Mouse (Mus musculus): ENCODE measurements at regions not wholly inside any gene's neighbourhood (a gene's known extent, or its start where the extent isn't known, plus 50 kb on each side); places are given as distances from the start of the nearest gene placed in this dataset.
A peak's percentile ranks its signal among the peaks of the same experiment; 100 is the strongest.

DNA sequence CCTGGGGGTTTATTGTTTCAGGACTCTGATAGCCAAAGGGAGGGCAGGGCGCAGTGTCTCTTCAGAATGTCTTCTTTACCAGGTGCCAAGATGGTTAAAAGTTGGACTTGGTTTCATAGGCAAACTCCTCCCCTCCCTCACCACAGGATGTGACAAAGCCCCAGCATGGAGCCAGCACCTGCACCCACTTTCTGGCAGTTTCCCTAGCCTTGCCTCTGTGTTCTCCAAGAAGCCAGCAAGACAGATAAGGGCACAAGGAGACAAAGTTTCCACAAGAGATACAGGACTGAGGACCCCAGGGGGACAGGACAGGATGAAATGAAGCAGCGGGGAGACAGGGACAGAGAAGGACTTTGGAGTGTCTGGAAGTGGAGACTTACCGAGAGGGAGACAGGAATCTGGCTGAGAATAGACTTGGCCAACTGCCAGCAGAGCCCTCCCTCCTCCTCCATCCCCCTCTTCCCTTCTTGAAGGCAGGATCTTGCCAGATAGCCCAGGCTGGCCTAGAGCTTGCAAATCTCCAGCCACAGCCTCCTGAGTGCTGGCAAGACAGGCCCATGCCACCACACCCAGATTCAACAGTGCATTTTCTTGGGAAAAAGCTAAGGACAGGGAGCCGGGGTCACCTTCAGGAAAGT lies 181.5 kb upstream of the Sdk2 start:
- no peaks in the 10 kb centered on the region for H3K4me1 ChIP-seq (ENCODE audit: control insufficient read depth, insufficient read depth, low read length)
- no peak for DNase-seq

GRCm38 (mm10) chr11:114239311-114239803 lies 172.5 kb upstream of the Sdk2 start:
- Histone ChIP-seq H3K4me1 (ENCODE audit: control insufficient read depth, insufficient read depth, low read length) (no peaks in the 10 kb centered on the region), H3K4me3 (replicated peaks; ENCODE audit: extremely low read depth, low read depth, low read length) (no peak overlapping the region)
- no peak for TF ChIP-seq POLR2A (IDR thresholded peaks at IDR 0.05; ENCODE audit: borderline replicate concordance, extremely low read depth, low read depth, low read length)
- TF ChIP-seq CTCF (IDR thresholded peaks at IDR 0.05; ENCODE audit: insufficient read depth, low read length): no peak
- 64% methylated on average over 8 of the region's 8 CpGs for whole genome bisulfite sequencing
- DNase-seq: no peak

More for the DNA sequence above, 181.5 kb upstream of the Sdk2 start:
- WGBS: 51% methylated on average over 4 of the region's 4 CpGs
- no peak for TF ChIP-seq POLR2A (IDR thresholded peaks at IDR 0.05; ENCODE audit: borderline replicate concordance, extremely low read depth, low read depth, low read length)
- TF ChIP-seq CTCF (IDR thresholded peaks at IDR 0.05; ENCODE audit: insufficient read depth, low read length): no peak
- no peak overlapping the region for H3K4me3 ChIP-seq (replicated peaks; ENCODE audit: extremely low read depth, low read depth, low read length)

- no peaks in the 10 kb centered on the region for H3K4me1 ChIP-seq (ENCODE audit: control insufficient read depth, insufficient read depth, low read length)
- no peak overlapping the region for H3K4me3 ChIP-seq (replicated peaks; ENCODE audit: extremely low read depth, low read depth, low read length)
- no peak for DNase-seq
- TF ChIP-seq POLR2A (IDR thresholded peaks at IDR 0.05; ENCODE audit: borderline replicate concordance, extremely low read depth, low read depth, low read length) (no peak), CTCF (IDR thresholded peaks at IDR 0.05; ENCODE audit: insufficient read depth, low read length) (no peak)
- 79% methylated on average over 5 of the region's 5 CpGs for WGBS
Observed at GRCm38 (mm10) chr11:114238801-114239200, 172.0 kb upstream of the Sdk2 start.

GRCm38 (mm10) chr11:114238316-114238715 lies 171.5 kb upstream of the Sdk2 start:
- WGBS: 50% methylated on average over 8 of the region's 8 CpGs
- Histone ChIP-seq H3K4me3 (replicated peaks; ENCODE audit: extremely low read depth, low read depth, low read length) (no peak overlapping the region), H3K4me1 (ENCODE audit: control insufficient read depth, insufficient read depth, low read length) (no peaks in the 10 kb centered on the region)
- no peak for DNase-seq
- TF ChIP-seq CTCF (IDR thresholded peaks at IDR 0.05; ENCODE audit: insufficient read depth, low read length): no peak
- TF ChIP-seq POLR2A (IDR thresholded peaks at IDR 0.05; ENCODE audit: borderline replicate concordance, extremely low read depth, low read depth, low read length): no peak

DNA sequence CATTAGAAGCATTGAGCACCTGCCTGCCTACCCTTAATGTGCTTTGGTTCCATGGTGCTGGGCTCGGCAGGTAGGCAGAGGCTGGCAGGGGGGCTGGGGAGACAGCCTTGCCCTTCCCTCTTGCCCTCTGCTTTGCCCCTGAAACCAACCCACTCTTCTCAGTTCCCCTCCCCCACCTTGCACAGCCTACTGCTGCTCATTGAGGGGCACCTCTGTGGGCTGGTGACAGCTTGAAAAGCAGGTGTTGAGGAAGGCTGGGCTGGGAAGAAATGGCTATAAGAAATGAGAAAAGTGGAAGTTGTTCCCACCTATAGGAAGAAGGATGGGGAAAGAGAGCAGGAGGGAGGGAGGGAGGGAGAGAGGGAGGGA lies 167.7 kb upstream of the Sdk2 start:
- TF ChIP-seq POLR2A (IDR thresholded peaks at IDR 0.05; ENCODE audit: borderline replicate concordance, extremely low read depth, low read depth, low read length) (no peak), CTCF (IDR thresholded peaks at IDR 0.05; ENCODE audit: insufficient read depth, low read length) (no peak)
- no peaks in the 10 kb centered on the region for H3K4me1 ChIP-seq (ENCODE audit: control insufficient read depth, insufficient read depth, low read length)

GRCm38 (mm10) chr11:114233636-114234541 lies 167.0 kb upstream of the Sdk2 start:
- Histone ChIP-seq H3K4me3 (replicated peaks; ENCODE audit: extremely low read depth, low read depth, low read length) (no peak overlapping the region), H3K4me1 (ENCODE audit: control insufficient read depth, insufficient read depth, low read length) (no peaks in the 10 kb centered on the region)
- TF ChIP-seq POLR2A (IDR thresholded peaks at IDR 0.05; ENCODE audit: borderline replicate concordance, extremely low read depth, low read depth, low read length) (no peak), CTCF (IDR thresholded peaks at IDR 0.05; ENCODE audit: insufficient read depth, low read length) (no peak)
- DNase-seq: no peak
- WGBS: 82% methylated on average over 19 of the region's 19 CpGs

More for the DNA sequence above, 167.7 kb upstream of the Sdk2 start:
- no peak for DNase-seq
- H3K4me3 ChIP-seq (replicated peaks; ENCODE audit: extremely low read depth, low read depth, low read length): no peak overlapping the region
- WGBS: 50% methylated on average over 1 of the region's 1 CpGs

- Histone ChIP-seq H3K4me3 (replicated peaks; ENCODE audit: extremely low read depth, low read depth, low read length) (no peak overlapping the region), H3K4me1 (ENCODE audit: control insufficient read depth, insufficient read depth, low read length) (no peaks in the 10 kb centered on the region)
- 72% methylated on average over 4 of the region's 4 CpGs for WGBS
- no peak for TF ChIP-seq POLR2A (IDR thresholded peaks at IDR 0.05; ENCODE audit: borderline replicate concordance, extremely low read depth, low read depth, low read length)
- TF ChIP-seq CTCF (IDR thresholded peaks at IDR 0.05; ENCODE audit: insufficient read depth, low read length): no peak
- no peak for DNase-seq
Observed at GRCm38 (mm10) chr11:114231841-114232240, 165.0 kb upstream of the Sdk2 start.

DNA sequence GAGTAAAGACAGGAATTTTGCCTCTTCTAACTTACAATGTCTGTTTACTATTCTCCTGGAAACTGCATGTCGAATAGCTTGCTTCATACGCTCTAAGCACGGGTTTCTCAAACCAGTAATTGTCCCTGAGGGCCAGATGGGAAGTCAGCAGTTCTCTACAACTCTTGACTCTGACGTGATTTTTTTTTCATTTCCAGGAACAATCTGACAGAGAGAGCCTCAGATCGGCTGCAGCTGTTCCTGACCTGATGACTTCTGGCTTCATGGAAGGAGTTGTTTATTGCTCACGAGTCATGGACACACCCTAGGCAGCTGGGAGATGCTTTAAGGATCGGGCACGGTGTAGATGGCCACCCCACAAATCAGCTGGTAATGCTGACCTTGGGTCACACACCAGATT lies 162.9 kb upstream of the Sdk2 start:
- 31% methylated on average over 8 of the region's 8 CpGs for WGBS
- H3K4me3 ChIP-seq (replicated peaks; ENCODE audit: extremely low read depth, low read depth, low read length): no peak overlapping the region
- no peaks in the 10 kb centered on the region for H3K4me1 ChIP-seq (ENCODE audit: control insufficient read depth, insufficient read depth, low read length)
- DNase-seq: peak; percentile 6
- no peak for TF ChIP-seq POLR2A (IDR thresholded peaks at IDR 0.05; ENCODE audit: borderline replicate concordance, extremely low read depth, low read depth, low read length)
- TF ChIP-seq CTCF (IDR thresholded peaks at IDR 0.05; ENCODE audit: insufficient read depth, low read length): no peak

DNA sequence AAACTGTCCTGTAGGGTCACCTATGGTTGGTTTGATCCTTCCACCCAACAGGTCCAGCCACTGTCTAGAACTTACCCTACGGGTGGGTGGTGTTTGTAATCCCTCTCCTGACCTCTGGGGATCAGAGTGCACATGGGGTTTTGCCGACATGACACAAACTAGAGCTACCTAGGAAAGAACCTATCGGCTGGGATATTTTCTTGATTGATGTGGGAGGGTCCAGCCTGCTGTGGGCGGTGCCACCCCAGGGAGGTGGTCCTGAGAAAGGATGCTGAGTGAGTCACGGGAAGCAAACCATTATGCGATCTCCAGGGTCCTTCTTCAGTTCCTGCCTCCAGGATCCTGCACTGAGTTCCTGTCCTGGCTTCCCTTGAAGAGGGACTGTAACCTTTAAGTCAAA lies 162.3 kb upstream of the Sdk2 start:
- TF ChIP-seq POLR2A (IDR thresholded peaks at IDR 0.05; ENCODE audit: borderline replicate concordance, extremely low read depth, low read depth, low read length): no peak
- TF ChIP-seq CTCF (IDR thresholded peaks at IDR 0.05; ENCODE audit: insufficient read depth, low read length): no peak
- 79% methylated on average over 6 of the region's 6 CpGs for WGBS
- H3K4me3 ChIP-seq (replicated peaks; ENCODE audit: extremely low read depth, low read depth, low read length): no peak overlapping the region
- no peaks in the 10 kb centered on the region for H3K4me1 ChIP-seq (ENCODE audit: control insufficient read depth, insufficient read depth, low read length)
- DNase-seq: no peak

Data from lung, adult 2 months (tissue).